Mouse (Mus musculus): ENCODE results near the gene Bicc1. TPM values are rescaled to one million over a fixed set of nuclear protein-coding genes. Genes with fewer than 3 reads are reported as not detected.

The Bicc1 gene
- polyA plus RNA-seq (2012; rRNA removed): 3.1 and 3.2 TPM in 2 replicates

- Histone ChIP-seq H3K27ac (ENCODE audit: control insufficient read depth, insufficient read depth, low read depth, low read length) (peak within 1 kb of the TSS; percentile 66; the same call in 1 of the 2 replicates), H3K36me3 (ENCODE audit: control insufficient read depth, insufficient read depth, low read length) (no peaks in the 10 kb centered on the region), H3K4me3 (ENCODE audit: control insufficient read depth, low read depth, low read length) (peak within 1 kb of the TSS; percentile 72), H3K4me1 (ENCODE audit: control insufficient read depth, insufficient read depth, low read length) (peaks cover 5% of the 10 kb centered on the region), H3K27me3 (ENCODE audit: control insufficient read depth, insufficient read depth, low read length) (no peaks in the 10 kb centered on the region)
- TF ChIP-seq CTCF (IDR thresholded peaks at IDR 0.05; ENCODE audit: control insufficient read depth, insufficient read depth, insufficient replicate concordance, low read depth, low read length) (no peak), POLR2A (IDR thresholded peaks at IDR 0.05; ENCODE audit: control insufficient read depth, low read depth, low read length) (no peak)
Measured at GRCm38 (mm10) chr10:71159676-71160235, at the start of gene Bicc1. Gene Bicc1, minus strand, starts transcription at chr10:71159700.

DNA sequence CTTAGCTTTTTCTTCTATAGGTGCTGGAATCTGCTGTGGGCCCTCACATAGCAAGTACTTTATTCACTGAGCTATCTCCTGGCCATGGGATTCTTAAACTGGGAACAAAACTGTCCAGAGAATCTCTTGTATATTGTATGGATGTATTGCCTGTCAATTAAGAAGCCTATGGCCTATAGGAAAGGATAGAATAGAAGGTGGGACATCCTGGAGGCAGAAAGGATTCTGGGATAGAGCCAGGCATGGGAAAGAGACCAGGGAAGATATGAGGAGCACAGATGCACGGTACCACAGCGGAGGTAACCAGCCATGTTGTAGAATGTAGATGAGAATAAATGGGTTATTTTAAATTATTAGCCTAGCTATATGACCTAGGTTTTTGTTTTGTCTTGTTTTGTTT lies 42.0 kb upstream of the Bicc1 start:
- TF ChIP-seq POLR2A (IDR thresholded peaks at IDR 0.05; ENCODE audit: control insufficient read depth, low read depth, low read length) (no peak), CTCF (IDR thresholded peaks at IDR 0.05; ENCODE audit: control insufficient read depth, insufficient read depth, insufficient replicate concordance, low read depth, low read length) (no peak)
- Histone ChIP-seq H3K27me3 (ENCODE audit: control insufficient read depth, insufficient read depth, low read length) (no peaks in the 10 kb centered on the region), H3K4me1 (ENCODE audit: control insufficient read depth, insufficient read depth, low read length) (no peaks in the 10 kb centered on the region; the same call in 1 of the 2 replicates), H3K4me3 (ENCODE audit: control insufficient read depth, low read depth, low read length) (no peak overlapping the region), H3K27ac (ENCODE audit: control insufficient read depth, insufficient read depth, low read depth, low read length) (no peak overlapping the region), H3K36me3 (ENCODE audit: control insufficient read depth, insufficient read depth, low read length) (no peaks in the 10 kb centered on the region)

DNA sequence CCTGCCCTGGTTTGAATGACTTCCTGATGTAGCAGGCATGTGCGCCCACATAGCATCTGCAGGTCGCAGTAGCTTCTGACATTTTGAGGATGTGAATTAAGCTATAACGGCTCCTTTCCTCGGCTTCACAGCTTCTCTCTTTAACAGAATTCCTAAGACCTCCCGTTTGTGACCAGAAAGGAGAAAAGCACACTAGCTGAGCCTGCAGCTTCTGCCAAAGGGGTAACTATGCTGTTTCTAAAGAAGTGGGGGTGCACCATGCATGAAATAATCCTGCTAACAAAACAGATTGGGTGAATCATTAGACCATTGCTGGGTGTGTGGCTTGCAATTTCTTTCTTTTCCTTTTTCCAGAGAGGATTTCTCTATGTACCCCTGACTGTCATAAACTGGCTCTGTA lies 41.5 kb upstream of the Bicc1 start:
- TF ChIP-seq CTCF (IDR thresholded peaks at IDR 0.05; ENCODE audit: control insufficient read depth, insufficient read depth, insufficient replicate concordance, low read depth, low read length): no peak
- no peak for TF ChIP-seq POLR2A (IDR thresholded peaks at IDR 0.05; ENCODE audit: control insufficient read depth, low read depth, low read length)
- Histone ChIP-seq H3K27ac (ENCODE audit: control insufficient read depth, insufficient read depth, low read depth, low read length) (no peak overlapping the region), H3K27me3 (ENCODE audit: control insufficient read depth, insufficient read depth, low read length) (no peaks in the 10 kb centered on the region), H3K4me1 (ENCODE audit: control insufficient read depth, insufficient read depth, low read length) (no peaks in the 10 kb centered on the region; the same call in 1 of the 2 replicates), H3K36me3 (ENCODE audit: control insufficient read depth, insufficient read depth, low read length) (no peaks in the 10 kb centered on the region), H3K4me3 (ENCODE audit: control insufficient read depth, low read depth, low read length) (no peak overlapping the region)

GRCm38 (mm10) chr10:71198676-71199075 lies 39.2 kb upstream of the Bicc1 start:
- Histone ChIP-seq H3K4me1 (ENCODE audit: control insufficient read depth, insufficient read depth, low read length) (peaks cover 8% of the 10 kb centered on the region), H3K4me3 (ENCODE audit: control insufficient read depth, low read depth, low read length) (no peak overlapping the region), H3K27ac (ENCODE audit: control insufficient read depth, insufficient read depth, low read depth, low read length) (no peak overlapping the region), H3K27me3 (ENCODE audit: control insufficient read depth, insufficient read depth, low read length) (no peaks in the 10 kb centered on the region), H3K36me3 (ENCODE audit: control insufficient read depth, insufficient read depth, low read length) (no peaks in the 10 kb centered on the region)
- TF ChIP-seq CTCF (IDR thresholded peaks at IDR 0.05; ENCODE audit: control insufficient read depth, insufficient read depth, insufficient replicate concordance, low read depth, low read length): no peak
- no peak for TF ChIP-seq POLR2A (IDR thresholded peaks at IDR 0.05; ENCODE audit: control insufficient read depth, low read depth, low read length)

DNA sequence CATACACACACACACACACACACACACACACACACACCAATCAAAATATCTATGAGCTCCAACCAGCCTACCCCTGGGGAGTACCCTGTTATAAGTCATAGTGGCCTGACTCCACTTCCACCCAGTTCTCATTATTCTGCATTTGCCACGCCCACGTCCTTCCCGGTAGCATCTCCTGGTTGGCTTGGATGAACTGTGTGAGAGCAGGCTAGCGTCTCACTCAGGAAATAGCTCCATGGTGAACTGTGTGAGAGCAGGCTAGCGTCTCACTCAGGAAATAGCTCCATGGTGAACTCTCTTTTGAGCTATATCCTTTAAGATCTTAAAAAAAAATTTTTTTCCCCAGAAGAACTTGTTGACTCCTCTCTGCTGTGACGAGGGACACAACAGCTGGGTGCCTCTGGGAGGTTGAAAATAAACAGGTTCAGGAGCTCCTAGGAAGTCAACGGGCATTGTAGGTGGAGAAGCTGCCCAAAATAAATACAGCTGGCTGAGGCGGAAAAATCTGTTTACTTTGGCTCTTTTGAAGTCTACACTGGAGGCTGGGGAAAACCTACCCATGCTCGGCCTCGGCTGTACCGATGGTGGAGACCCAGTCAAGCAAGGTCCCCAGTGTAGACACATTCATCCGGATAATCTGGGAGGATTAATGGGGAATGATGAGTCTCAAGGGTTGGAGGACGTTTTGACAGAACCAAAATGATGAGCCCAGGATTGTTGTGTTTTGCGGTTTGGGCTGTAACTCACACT lies 37.7 kb upstream of the Bicc1 start:
- Histone ChIP-seq H3K4me1 (ENCODE audit: control insufficient read depth, insufficient read depth, low read length) (peaks cover 8% of the 10 kb centered on the region), H3K27me3 (ENCODE audit: control insufficient read depth, insufficient read depth, low read length) (no peaks in the 10 kb centered on the region), H3K36me3 (ENCODE audit: control insufficient read depth, insufficient read depth, low read length) (no peaks in the 10 kb centered on the region), H3K27ac (ENCODE audit: control insufficient read depth, insufficient read depth, low read depth, low read length) (no peak overlapping the region), H3K4me3 (ENCODE audit: control insufficient read depth, low read depth, low read length) (no peak overlapping the region)
- no peak for TF ChIP-seq POLR2A (IDR thresholded peaks at IDR 0.05; ENCODE audit: control insufficient read depth, low read depth, low read length)
- TF ChIP-seq CTCF (IDR thresholded peaks at IDR 0.05; ENCODE audit: control insufficient read depth, insufficient read depth, insufficient replicate concordance, low read depth, low read length): no peak

- Histone ChIP-seq H3K27me3 (ENCODE audit: control insufficient read depth, insufficient read depth, low read length) (no peaks in the 10 kb centered on the region), H3K4me1 (ENCODE audit: control insufficient read depth, insufficient read depth, low read length) (peaks cover 8% of the 10 kb centered on the region), H3K36me3 (ENCODE audit: control insufficient read depth, insufficient read depth, low read length) (no peaks in the 10 kb centered on the region), H3K27ac (ENCODE audit: control insufficient read depth, insufficient read depth, low read depth, low read length) (no peak overlapping the region), H3K4me3 (ENCODE audit: control insufficient read depth, low read depth, low read length) (peak overlapping the region; percentile 3; the same call in 1 of the 2 replicates)
- TF ChIP-seq CTCF (IDR thresholded peaks at IDR 0.05; ENCODE audit: control insufficient read depth, insufficient read depth, insufficient replicate concordance, low read depth, low read length): no peak
Measured at GRCm38 (mm10) chr10:71195501-71195900, 36.0 kb upstream of the Bicc1 start.

- H3K27me3 ChIP-seq (ENCODE audit: control insufficient read depth, insufficient read depth, low read length): no peaks in the 10 kb centered on the region
Measured at GRCm38 (mm10) chr10:71194713-71195112, 35.2 kb upstream of the Bicc1 start.

More at GRCm38 (mm10) chr10:71194713-71195112, 35.2 kb upstream of the Bicc1 start:
- H3K36me3 ChIP-seq (ENCODE audit: control insufficient read depth, insufficient read depth, low read length): no peaks in the 10 kb centered on the region
- H3K27ac ChIP-seq (ENCODE audit: control insufficient read depth, insufficient read depth, low read depth, low read length): peak overlapping the region; percentile 40
- H3K4me1 ChIP-seq (ENCODE audit: control insufficient read depth, insufficient read depth, low read length): peaks cover 8% of the 10 kb centered on the region
- TF ChIP-seq CTCF (IDR thresholded peaks at IDR 0.05; ENCODE audit: control insufficient read depth, insufficient read depth, insufficient replicate concordance, low read depth, low read length): no peak
- TF ChIP-seq POLR2A (IDR thresholded peaks at IDR 0.05; ENCODE audit: control insufficient read depth, low read depth, low read length): no peak
- H3K4me3 ChIP-seq (ENCODE audit: control insufficient read depth, low read depth, low read length): no peak overlapping the region
